Mouse (Mus musculus) mature B cell (primary cell): ENCODE data around the gene St6galnac1.
"Not testable (repeated sequence)": the region's sequence is repeated elsewhere in the genome, so short reads cannot be mapped to it uniquely, and the experiment has no call there.

Experiments used
- in situ Hi-C: fragments of 300-500 bp; cut with MboI; formaldehyde crosslinking; loops from 2 replicates; pipeline ENCODE4 v1.14.3; 2019

The St6galnac1 gene

GRCm38 (mm10) chr11:116807526-116807925, 32.2 kb upstream of the St6galnac1 start:
- in situ Hi-C loops: loop anchor here (10.0 kb wide), 1 partner anchor 163 kb away; no protein-coding TSS in a partner anchor

DNA sequence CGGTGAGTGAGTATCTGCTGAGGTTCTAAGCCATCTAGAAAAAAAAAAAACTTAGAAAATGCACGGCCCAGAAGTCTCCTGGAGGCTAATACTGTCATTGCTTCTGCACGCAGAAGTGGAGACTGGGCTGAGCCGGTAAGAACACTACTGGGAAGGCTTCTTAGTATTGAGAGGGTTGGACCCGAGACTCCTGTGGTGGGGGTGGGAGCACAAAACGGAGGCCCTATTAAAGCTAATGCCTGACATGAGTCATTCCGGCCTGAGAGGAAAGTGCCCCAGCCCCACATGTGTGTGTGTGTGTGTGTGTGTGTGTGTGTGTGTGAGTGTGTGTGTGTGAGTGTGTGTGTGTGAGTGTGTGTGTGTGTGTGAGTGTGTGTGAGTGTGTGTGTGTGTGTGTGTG, 31.8 kb upstream of the St6galnac1 start:
- in situ Hi-C loops: loop anchor here (10.0 kb wide), 1 partner anchor 162 kb away; no protein-coding TSS in a partner anchor

DNA sequence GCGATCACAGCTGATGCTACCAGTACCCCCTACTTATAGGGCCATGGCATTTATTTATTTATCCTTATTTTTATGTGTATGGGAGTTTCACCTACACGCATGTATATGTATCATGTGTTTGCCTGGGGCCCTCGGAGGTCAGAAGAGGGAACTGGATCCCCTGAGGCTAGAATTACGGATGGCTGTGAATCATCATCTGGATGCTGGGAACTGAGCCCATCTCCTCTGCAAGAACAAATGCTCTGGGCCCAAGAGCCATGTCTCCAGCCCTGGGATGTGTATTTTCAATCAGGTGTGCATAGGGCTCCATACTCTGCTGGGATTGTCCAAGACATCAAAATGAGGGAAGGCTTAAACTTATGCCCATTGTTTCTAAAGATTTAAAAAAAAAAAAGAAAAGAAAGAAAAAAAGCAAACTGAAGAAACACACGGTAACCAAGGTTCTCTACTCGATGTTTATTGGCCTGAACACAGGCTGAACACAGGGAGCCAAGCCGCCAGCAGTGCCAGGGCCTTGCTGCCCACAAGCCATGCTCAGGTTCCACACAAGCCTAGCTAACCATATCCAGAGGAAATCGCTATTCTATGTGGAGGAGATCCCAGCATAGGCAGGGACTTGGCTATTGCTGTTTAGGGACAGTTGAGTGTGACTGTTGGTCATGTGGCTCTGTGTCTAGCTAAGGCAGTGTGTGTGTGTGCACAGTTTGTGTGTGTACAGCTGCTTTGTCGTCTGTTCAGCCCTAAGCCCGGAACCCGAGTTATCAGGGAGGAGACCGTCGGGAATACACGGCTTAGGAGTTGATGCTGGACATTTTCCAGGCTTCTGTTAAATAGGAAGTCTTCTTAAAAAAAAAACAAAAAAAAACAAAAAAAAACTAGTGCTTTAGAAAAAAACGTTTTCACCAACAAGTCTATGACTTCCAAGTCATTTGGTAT, 31.1 kb upstream of the St6galnac1 start:
- in situ Hi-C loops: loop anchor here (10.0 kb wide), 1 partner anchor 162 kb away; no protein-coding TSS in a partner anchor

DNA sequence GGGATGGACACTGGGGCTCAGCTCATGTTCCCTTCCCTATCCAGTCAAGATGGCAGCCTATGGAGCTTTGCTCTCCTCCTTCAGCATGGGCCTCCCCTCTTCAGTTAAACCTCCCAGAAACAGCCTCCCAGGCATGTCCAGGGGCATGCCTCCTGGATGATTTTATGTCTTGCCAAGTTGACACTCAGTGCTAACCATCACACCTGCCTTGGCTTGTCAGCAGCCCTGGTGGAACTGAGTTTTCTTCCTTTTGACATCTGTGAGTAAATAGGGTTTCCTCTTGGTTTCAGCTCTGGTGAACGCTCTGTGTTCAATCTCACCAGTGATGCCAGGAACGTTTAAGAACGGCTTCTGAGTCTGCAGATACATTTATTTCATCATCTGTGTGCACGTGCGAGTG, 27.4 kb upstream of the St6galnac1 start:
- in situ Hi-C loops: loop anchor here (10.0 kb wide), 1 partner anchor 158 kb away; no protein-coding TSS in a partner anchor

- in situ Hi-C loops: loop anchor here (10.0 kb wide), 1 partner anchor 156 kb away; no protein-coding TSS in a partner anchor
Measured at GRCm38 (mm10) chr11:116801106-116801505, 25.8 kb upstream of the St6galnac1 start.

GRCm38 (mm10) chr11:116799364-116799763, 24.1 kb upstream of the St6galnac1 start:
- in situ Hi-C loops: no loop called here

GRCm38 (mm10) chr11:116784221-116784620, 8.9 kb upstream of the St6galnac1 start:
- in situ Hi-C loops: no loop called here

DNA sequence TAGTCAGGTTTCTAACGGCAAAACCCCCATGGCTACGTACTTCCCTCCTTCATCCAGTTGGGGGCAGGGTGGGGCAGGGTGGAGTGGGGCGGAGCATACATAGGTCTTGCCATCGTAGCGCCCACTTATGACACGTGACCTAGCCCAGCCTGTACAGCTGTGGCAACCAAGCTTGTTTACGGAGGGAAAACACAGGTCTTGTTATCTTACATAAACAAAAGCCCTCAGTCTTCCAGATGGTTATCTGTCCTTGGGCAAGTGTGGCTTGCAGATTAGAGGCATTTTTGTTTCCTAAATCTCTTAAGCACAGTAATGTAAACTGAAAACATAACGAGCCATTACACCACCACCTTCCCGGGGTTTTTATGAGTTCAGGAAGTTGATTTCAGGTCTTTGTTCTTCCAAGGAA, 7.4 kb upstream of the St6galnac1 start:
- in situ Hi-C loops: no loop called here

DNA sequence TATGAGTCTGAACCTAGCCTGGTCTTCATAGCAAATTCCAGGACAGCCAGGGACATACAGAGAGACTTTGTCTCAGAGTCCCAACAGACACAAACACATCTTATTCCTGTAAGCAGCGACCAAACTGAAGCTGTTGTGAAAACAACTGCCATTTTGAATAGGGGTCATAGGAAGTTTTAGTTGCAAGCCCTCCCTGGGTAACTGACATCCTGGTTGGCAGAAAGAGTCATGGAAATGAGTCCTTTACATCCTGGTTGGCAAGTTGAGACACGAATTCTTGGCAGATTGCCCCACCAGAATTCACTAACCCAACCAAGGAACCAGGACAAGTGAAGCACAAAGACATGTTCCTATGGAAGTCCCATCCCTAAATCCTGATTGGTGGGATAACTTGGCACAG, 2.1 kb downstream of the St6galnac1 start:
- in situ Hi-C loops: no loop called here

DNA sequence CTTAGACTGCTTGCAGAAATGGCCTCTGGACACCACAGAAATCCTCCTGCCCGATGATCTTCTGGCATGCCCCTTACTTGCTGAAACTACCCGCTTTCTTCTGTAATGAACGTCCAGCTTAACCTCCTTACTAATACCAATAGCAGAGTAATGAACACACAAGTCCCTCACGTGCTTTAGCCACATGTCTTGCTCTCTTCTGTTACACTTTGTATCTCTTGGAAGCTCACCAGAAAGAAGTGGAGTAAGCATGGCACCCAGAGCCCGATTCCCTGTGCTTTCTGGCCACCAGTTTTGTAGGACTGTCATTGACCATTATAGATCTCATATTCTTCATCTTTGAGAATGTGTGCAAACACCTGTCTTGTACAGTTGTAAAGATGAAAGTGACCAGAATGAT, 5.4 kb downstream of the St6galnac1 start:
- in situ Hi-C loops: no loop called here

- in situ Hi-C loops: no loop called here
Measured at GRCm38 (mm10) chr11:116764946-116765345, 10.4 kb downstream of the St6galnac1 start.

DNA sequence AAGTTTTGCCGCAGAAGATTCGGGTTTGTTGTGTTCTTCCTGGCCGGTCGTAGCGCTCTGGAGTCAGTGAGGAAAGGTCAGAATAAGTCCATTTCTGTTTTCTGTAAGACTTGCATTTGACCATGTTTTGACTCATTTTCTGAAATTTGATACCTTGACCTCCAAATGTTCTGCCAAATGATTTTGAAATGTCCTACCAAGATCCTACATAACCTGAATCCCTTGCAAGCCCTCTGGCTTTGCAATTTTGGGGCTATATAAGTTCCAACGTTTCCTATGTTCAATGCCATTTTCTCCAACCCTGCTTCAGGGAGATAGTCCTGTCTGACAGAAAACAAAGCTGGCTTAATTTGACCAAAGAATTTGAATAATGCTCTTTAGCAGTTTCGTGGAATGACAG, 11.0 kb downstream of the St6galnac1 start:
- in situ Hi-C loops: no loop called here

GRCm38 (mm10) chr11:116755191-116755590, 20.1 kb downstream of the St6galnac1 start:
- in situ Hi-C loops: no loop called here

- in situ Hi-C loops: no loop called here
Measured at GRCm38 (mm10) chr11:116753674-116754470, 21.4 kb downstream of the St6galnac1 start.

GRCm38 (mm10) chr11:116749733-116750132, 25.6 kb downstream of the St6galnac1 start:
- in situ Hi-C loops: no loop called here

- in situ Hi-C loops: not testable (repeated sequence)
Measured at GRCm38 (mm10) chr11:116748692-116749091, 26.6 kb downstream of the St6galnac1 start.

- in situ Hi-C loops: not testable (repeated sequence)
Measured at GRCm38 (mm10) chr11:116746822-116747221, 28.5 kb downstream of the St6galnac1 start.

- in situ Hi-C loops: not testable (repeated sequence)
Measured at GRCm38 (mm10) chr11:116745457-116745856, 29.9 kb downstream of the St6galnac1 start.

DNA sequence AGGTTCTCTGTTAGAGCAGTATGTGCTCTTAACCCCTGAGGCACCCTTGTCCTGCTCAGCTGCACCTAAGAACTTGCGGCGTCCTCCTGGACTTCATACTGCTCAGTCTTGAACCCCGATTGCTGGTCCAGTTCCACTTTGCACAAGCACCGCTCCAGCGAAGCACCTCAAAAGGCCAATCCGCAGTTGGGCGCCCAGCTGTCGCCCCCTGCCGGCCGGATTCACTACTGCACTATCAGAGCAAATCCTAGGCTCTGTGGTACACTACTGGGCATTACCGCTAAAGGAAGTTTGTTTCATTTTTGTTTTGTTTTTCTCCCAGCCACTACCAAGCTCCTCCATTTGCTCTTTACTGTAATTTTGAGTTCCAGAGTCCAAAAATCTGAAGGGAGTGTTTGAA, 36.9 kb downstream of the St6galnac1 start:
- in situ Hi-C loops: no loop called here

DNA sequence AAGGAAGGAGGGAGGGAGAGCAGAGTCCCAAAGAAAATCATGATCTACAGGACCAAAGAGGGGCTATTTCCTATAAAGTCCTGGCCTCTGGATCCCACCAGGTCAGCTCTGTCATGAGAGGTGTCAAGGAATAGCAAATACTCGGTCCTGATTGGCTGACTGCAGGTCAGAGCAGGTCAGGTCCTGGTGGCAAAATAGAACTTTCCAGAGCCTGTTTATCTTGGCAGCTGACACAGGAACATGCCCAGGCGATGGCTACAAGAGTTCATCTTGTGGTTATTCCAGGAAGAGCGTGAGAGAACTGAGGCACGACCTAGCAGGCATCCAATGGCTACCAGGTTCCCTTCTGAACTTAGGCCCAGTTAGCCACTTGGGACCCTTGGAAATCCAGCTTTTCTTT, 42.8 kb downstream of the St6galnac1 start:
- in situ Hi-C loops: no loop called here

DNA sequence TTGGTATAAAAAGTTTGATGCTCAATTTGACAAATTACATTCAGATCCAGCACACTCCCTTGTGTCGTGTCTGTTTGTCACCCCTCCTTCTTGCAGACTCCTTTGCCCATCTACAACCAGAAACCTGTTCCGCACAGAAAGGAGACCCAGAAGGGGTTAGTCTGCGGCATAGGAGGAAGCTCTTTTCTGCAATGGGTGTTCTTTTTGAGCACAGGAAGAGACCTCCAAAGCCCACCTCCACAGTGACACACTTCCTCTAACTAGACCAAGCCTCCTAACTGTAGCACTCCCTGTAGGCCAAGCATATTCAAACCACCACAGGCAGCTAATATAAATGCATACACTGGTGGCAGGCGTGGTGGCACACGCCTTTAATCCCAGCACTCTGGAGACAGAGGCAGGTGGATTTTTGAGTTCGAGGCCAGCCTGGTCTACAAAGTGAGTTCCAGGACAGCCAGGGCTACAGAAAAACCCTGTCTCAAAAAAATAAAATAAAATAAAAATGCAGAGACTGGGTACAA, 44.2 kb downstream of the St6galnac1 start:
- in situ Hi-C loops: not testable (repeated sequence)
